Mouse (Mus musculus): Measurements from ENCODE around the gene Rbms3.
A peak's percentile ranks its signal among the peaks of the same experiment; 100 is the strongest.

The Rbms3 gene

GRCm38 (mm10) chr9:117048641-117049040, 581.1 kb downstream of the Rbms3 start:
- no peak for DNase-seq (ENCODE audit: low spot score in 2 of 2)

GRCm38 (mm10) chr9:117041993-117042366, 587.7 kb downstream of the Rbms3 start:
- DNase-seq (ENCODE audit: low spot score in 2 of 2), result no peak

- DNase-seq (ENCODE audit: low spot score in 2 of 2), result no peak
These were observed 588.3 kb downstream of the Rbms3 start for GRCm38 (mm10) chr9:117041291-117041992.

- DNase-seq (ENCODE audit: low spot score in 2 of 2), result no peak
These were observed 589.7 kb downstream of the Rbms3 start for GRCm38 (mm10) chr9:117039941-117040453.

GRCm38 (mm10) chr9:117032690-117033089, 597.0 kb downstream of the Rbms3 start:
- DNase-seq (ENCODE audit: low spot score in 2 of 2), result no peak

GRCm38 (mm10) chr9:117031237-117031636, 598.5 kb downstream of the Rbms3 start:
- DNase-seq (ENCODE audit: low spot score in 2 of 2), result no peak

GRCm38 (mm10) chr9:117030837-117031236, 598.9 kb downstream of the Rbms3 start:
- DNase-seq (ENCODE audit: low spot score in 2 of 2), result peak in 1 of 2 experiments; percentile 10

- DNase-seq (ENCODE audit: low spot score in 2 of 2), result no peak
These were observed 599.8 kb downstream of the Rbms3 start for GRCm38 (mm10) chr9:117029953-117030352.

GRCm38 (mm10) chr9:117028586-117028985, 601.1 kb downstream of the Rbms3 start:
- DNase-seq (ENCODE audit: low spot score in 2 of 2), result no peak

- no peak for DNase-seq (ENCODE audit: low spot score in 2 of 2)
These were observed 607.6 kb downstream of the Rbms3 start for GRCm38 (mm10) chr9:117022086-117022485.

- no peak for DNase-seq (ENCODE audit: low spot score in 2 of 2)
These were observed 608.2 kb downstream of the Rbms3 start for GRCm38 (mm10) chr9:117021506-117021905.

- no peak for DNase-seq (ENCODE audit: low spot score in 2 of 2)
These were observed 609.5 kb downstream of the Rbms3 start for GRCm38 (mm10) chr9:117020216-117020615.

GRCm38 (mm10) chr9:117018741-117019163, 611.0 kb downstream of the Rbms3 start:
- DNase-seq (ENCODE audit: low spot score in 2 of 2), result no peak

- no peak for DNase-seq (ENCODE audit: low spot score in 2 of 2)
These were observed 611.4 kb downstream of the Rbms3 start for GRCm38 (mm10) chr9:117018301-117018700.

GRCm38 (mm10) chr9:117016605-117017319, 613.0 kb downstream of the Rbms3 start:
- DNase-seq (ENCODE audit: low spot score in 2 of 2), result no peak

- DNase-seq (ENCODE audit: low spot score in 2 of 2), result no peak
These were observed 616.3 kb downstream of the Rbms3 start for GRCm38 (mm10) chr9:117013386-117013785.

- no peak for DNase-seq (ENCODE audit: low spot score in 2 of 2)
These were observed 618.9 kb downstream of the Rbms3 start for GRCm38 (mm10) chr9:117010801-117011200.

GRCm38 (mm10) chr9:117008194-117008593, 621.5 kb downstream of the Rbms3 start:
- DNase-seq (ENCODE audit: low spot score in 2 of 2), result no peak

- DNase-seq (ENCODE audit: low spot score in 2 of 2), result no peak
These were observed 627.6 kb downstream of the Rbms3 start for GRCm38 (mm10) chr9:117002083-117002482.

- DNase-seq (ENCODE audit: low spot score in 2 of 2), result no peak
These were observed 630.5 kb downstream of the Rbms3 start for GRCm38 (mm10) chr9:116999186-116999585.

GRCm38 (mm10) chr9:116990321-116990720, 639.4 kb downstream of the Rbms3 start:
- no peak for DNase-seq (ENCODE audit: low spot score in 2 of 2)

- no peak for DNase-seq (ENCODE audit: low spot score in 2 of 2)
These were observed 648.9 kb downstream of the Rbms3 start for GRCm38 (mm10) chr9:116980801-116981200.

GRCm38 (mm10) chr9:116977428-116977827, 652.3 kb downstream of the Rbms3 start:
- DNase-seq (ENCODE audit: low spot score in 2 of 2), result no peak

Measured in frontal cortex, postnatal 25 days (tissue).